Mouse (Mus musculus): ENCODE measurements around the gene Iqgap3.

GRCm38 (mm10) chr3:88071783-88072182, 10.0 kb upstream of the Iqgap3 start:
- TF ChIP-seq POLR2A (IDR thresholded peaks at IDR 0.05; ENCODE audit: borderline replicate concordance, insufficient read depth, low read length) (no peak), CTCF (IDR thresholded peaks at IDR 0.05; ENCODE audit: borderline replicate concordance, insufficient read depth, low read depth, low read length) (peak; percentile 95)

All from cerebellum, adult 2 months (tissue).